Mouse (Mus musculus): ENCODE data around the gene Nhlrc4. TPM values are rescaled to one million over a fixed set of nuclear protein-coding genes. Genes with fewer than 3 reads are reported as not detected.

The Nhlrc4 gene
- polyA plus RNA-seq, 1 experiment = not detected

- Histone ChIP-seq H3K4me1 (ENCODE audit: control insufficient read depth, insufficient read depth, low read length) (no peaks in the 10 kb centered on the region), H3K4me3 (ENCODE audit: insufficient read depth, low read length) (no peak overlapping the region), H3K27ac (ENCODE audit: insufficient read depth, low read depth, low read length) (no peak overlapping the region)
- TF ChIP-seq CTCF (IDR thresholded peaks at IDR 0.05; ENCODE audit: low read depth, low read length) (no peak), POLR2A (IDR thresholded peaks at IDR 0.05; ENCODE audit: borderline replicate concordance, low read depth, low read length) (no peak)
Measured at GRCm38 (mm10) chr17:25958771-25959494, 14.2 kb upstream of the Nhlrc4 start.

- no peak for TF ChIP-seq POLR2A (IDR thresholded peaks at IDR 0.05; ENCODE audit: borderline replicate concordance, low read depth, low read length)
- TF ChIP-seq CTCF (IDR thresholded peaks at IDR 0.05; ENCODE audit: low read depth, low read length) = no peak
- Histone ChIP-seq H3K4me1 (ENCODE audit: control insufficient read depth, insufficient read depth, low read length) (no peaks in the 10 kb centered on the region), H3K27ac (ENCODE audit: insufficient read depth, low read depth, low read length) (no peak overlapping the region), H3K4me3 (ENCODE audit: insufficient read depth, low read length) (no peak overlapping the region)
Measured at GRCm38 (mm10) chr17:25957586-25958051, 12.9 kb upstream of the Nhlrc4 start.

- Histone ChIP-seq H3K4me3 (ENCODE audit: insufficient read depth, low read length) (no peak overlapping the region), H3K27ac (ENCODE audit: insufficient read depth, low read depth, low read length) (no peak overlapping the region), H3K4me1 (ENCODE audit: control insufficient read depth, insufficient read depth, low read length) (no peaks in the 10 kb centered on the region)
- TF ChIP-seq POLR2A (IDR thresholded peaks at IDR 0.05; ENCODE audit: borderline replicate concordance, low read depth, low read length) = no peak
- no peak for TF ChIP-seq CTCF (IDR thresholded peaks at IDR 0.05; ENCODE audit: low read depth, low read length)
Measured at GRCm38 (mm10) chr17:25956631-25957030, 11.9 kb upstream of the Nhlrc4 start.

- no peak overlapping the region for H3K4me3 ChIP-seq (ENCODE audit: insufficient read depth, low read length)
- no peaks in the 10 kb centered on the region for H3K4me1 ChIP-seq (ENCODE audit: control insufficient read depth, insufficient read depth, low read length)
- no peak for TF ChIP-seq POLR2A (IDR thresholded peaks at IDR 0.05; ENCODE audit: borderline replicate concordance, low read depth, low read length)
- TF ChIP-seq CTCF (IDR thresholded peaks at IDR 0.05; ENCODE audit: low read depth, low read length) = no peak
- no peak overlapping the region for H3K27ac ChIP-seq (ENCODE audit: insufficient read depth, low read depth, low read length)
Measured at GRCm38 (mm10) chr17:25956201-25956600, 11.4 kb upstream of the Nhlrc4 start.

- Histone ChIP-seq H3K27ac (ENCODE audit: insufficient read depth, low read depth, low read length) (no peak overlapping the region), H3K4me1 (ENCODE audit: control insufficient read depth, insufficient read depth, low read length) (no peaks in the 10 kb centered on the region), H3K4me3 (ENCODE audit: insufficient read depth, low read length) (no peak overlapping the region)
- TF ChIP-seq CTCF (IDR thresholded peaks at IDR 0.05; ENCODE audit: low read depth, low read length) = no peak
- no peak for TF ChIP-seq POLR2A (IDR thresholded peaks at IDR 0.05; ENCODE audit: borderline replicate concordance, low read depth, low read length)
Measured at GRCm38 (mm10) chr17:25955736-25956135, 11.0 kb upstream of the Nhlrc4 start.

- Histone ChIP-seq H3K27ac (ENCODE audit: insufficient read depth, low read depth, low read length) (no peak overlapping the region), H3K4me1 (ENCODE audit: control insufficient read depth, insufficient read depth, low read length) (no peaks in the 10 kb centered on the region), H3K4me3 (ENCODE audit: insufficient read depth, low read length) (no peak overlapping the region)
- TF ChIP-seq CTCF (IDR thresholded peaks at IDR 0.05; ENCODE audit: low read depth, low read length) (no peak), POLR2A (IDR thresholded peaks at IDR 0.05; ENCODE audit: borderline replicate concordance, low read depth, low read length) (no peak)
Measured at GRCm38 (mm10) chr17:25954671-25955070, 9.9 kb upstream of the Nhlrc4 start.

GRCm38 (mm10) chr17:25953161-25953560 lies 8.4 kb upstream of the Nhlrc4 start:
- Histone ChIP-seq H3K4me1 (ENCODE audit: control insufficient read depth, insufficient read depth, low read length) (no peaks in the 10 kb centered on the region), H3K4me3 (ENCODE audit: insufficient read depth, low read length) (no peak overlapping the region), H3K27ac (ENCODE audit: insufficient read depth, low read depth, low read length) (no peak overlapping the region)
- TF ChIP-seq CTCF (IDR thresholded peaks at IDR 0.05; ENCODE audit: low read depth, low read length) (no peak), POLR2A (IDR thresholded peaks at IDR 0.05; ENCODE audit: borderline replicate concordance, low read depth, low read length) (no peak)

GRCm38 (mm10) chr17:25951803-25952623 lies 7.3 kb upstream of the Nhlrc4 start, which contains the start of gene A930017K11Rik:
A930017K11Rik (minus strand) TSS chr17:25952565.
- no peak for TF ChIP-seq POLR2A (IDR thresholded peaks at IDR 0.05; ENCODE audit: borderline replicate concordance, low read depth, low read length)
- no peaks in the 10 kb centered on the region for H3K4me1 ChIP-seq (ENCODE audit: control insufficient read depth, insufficient read depth, low read length)
- no peak within 1 kb of the TSS for H3K27ac ChIP-seq (ENCODE audit: insufficient read depth, low read depth, low read length)
- peak within 1 kb of the TSS; percentile 51 for H3K4me3 ChIP-seq (ENCODE audit: insufficient read depth, low read length)

GRCm38 (mm10) chr17:25951225-25951802 lies 6.6 kb upstream of the Nhlrc4 start:
- TF ChIP-seq CTCF (IDR thresholded peaks at IDR 0.05; ENCODE audit: low read depth, low read length) (no peak), POLR2A (IDR thresholded peaks at IDR 0.05; ENCODE audit: borderline replicate concordance, low read depth, low read length) (no peak)
- Histone ChIP-seq H3K4me3 (ENCODE audit: insufficient read depth, low read length) (peak overlapping the region; percentile 51), H3K4me1 (ENCODE audit: control insufficient read depth, insufficient read depth, low read length) (no peaks in the 10 kb centered on the region), H3K27ac (ENCODE audit: insufficient read depth, low read depth, low read length) (no peak overlapping the region)

Data from bone marrow macrophage, adult 2 months (primary cell).